Mouse (Mus musculus): ENCODE data around the gene Fgf11.

Gene Fgf11

DNA sequence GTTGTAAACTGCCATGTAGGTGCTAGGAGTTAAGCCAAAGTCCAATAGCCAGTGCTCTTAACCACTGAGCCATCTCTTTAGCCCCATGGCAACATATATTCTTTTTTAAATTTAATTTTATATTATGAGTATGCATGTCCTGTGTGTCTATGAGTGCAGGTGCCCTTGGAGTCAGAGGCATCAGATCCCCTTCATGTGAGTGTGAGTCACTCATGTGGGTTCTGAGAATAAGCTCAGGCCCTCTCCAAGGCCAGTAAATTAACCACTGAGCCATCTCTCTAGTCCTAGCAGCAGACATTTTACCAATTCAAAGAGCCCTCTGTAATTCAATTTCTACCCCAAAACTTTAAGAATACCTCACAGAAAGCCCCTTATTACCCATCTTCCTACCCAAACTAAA, 49.0 kb downstream of the Fgf11 start:
- DNase-seq = no peak

DNA sequence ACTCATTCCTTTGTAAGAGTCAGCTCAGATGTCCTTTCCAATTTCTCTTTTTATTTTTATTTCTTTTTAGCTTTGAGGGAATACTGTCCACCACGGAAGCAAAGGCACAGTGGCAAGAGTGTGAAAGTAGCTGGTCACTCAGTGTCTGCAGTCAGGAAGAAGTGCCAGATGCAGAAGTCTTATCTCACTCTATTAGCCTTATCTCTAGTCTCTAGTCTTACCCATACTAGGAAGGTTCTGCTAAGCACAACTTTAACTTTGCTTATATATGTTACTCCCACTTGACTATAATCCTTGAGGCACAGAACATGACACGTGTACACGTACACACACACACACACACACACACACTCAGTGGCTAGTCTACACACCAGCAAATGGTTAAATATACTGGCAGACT, 50.0 kb downstream of the Fgf11 start:
- no peak for DNase-seq

Measured in lung, postnatal 36 days (tissue).